Mouse (Mus musculus): ENCODE measurements around the gene Gpx2.

Gene Gpx2

GRCm38 (mm10) chr12:76752652-76753318, 42.6 kb downstream of the Gpx2 start:
- no peak for DNase-seq (ENCODE audit: low read depth)

GRCm38 (mm10) chr12:76750866-76751459, 44.4 kb downstream of the Gpx2 start:
- DNase-seq (ENCODE audit: low read depth) = no peak

Measured in c-Kit-positive CD71-negative TER-119-negative erythroid progenitor cells, embryonic 14.5 days (primary cell).